Mouse (Mus musculus): ENCODE data around the gene Palld.

Gene Palld

DNA sequence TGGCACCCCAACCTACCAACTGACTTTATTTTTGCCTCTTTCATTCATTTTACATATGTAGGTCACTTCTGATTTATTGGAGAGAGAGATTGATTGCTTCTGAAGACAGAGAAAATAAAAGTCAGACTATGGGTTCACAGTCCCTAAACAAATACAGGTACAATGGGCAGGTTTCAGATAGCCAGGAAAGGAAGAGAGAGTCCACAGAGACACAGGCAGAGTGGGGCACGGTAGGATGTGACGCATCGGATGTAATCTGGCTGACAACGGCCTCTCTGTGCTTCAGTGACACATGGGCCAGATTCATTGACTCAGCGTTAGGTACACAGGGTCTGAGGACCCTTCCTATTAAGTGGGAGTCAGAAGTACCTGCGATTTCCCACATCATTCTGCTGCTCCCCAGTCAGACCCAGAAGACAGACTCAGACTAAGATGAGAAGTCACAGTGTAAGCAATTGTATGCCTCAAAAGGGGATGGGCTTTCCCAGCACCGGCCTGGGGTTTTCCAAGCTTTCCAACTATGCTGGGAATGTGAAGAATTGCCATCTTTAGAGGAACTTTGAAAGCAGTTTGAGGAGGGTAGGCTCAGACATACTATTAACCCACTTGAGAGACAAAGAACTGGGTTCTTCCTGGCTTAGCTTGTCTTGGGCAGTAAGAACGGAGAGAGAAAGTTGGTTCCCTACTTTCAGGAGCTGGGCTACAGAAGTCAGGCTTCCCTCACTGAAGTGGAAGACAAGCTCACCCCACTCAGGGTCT, 329.1 kb downstream of the Palld start:
- no peak for TF ChIP-seq GATA4 (IDR thresholded peaks at IDR 0.05; ENCODE audit: insufficient replicate concordance, low read length)

DNA sequence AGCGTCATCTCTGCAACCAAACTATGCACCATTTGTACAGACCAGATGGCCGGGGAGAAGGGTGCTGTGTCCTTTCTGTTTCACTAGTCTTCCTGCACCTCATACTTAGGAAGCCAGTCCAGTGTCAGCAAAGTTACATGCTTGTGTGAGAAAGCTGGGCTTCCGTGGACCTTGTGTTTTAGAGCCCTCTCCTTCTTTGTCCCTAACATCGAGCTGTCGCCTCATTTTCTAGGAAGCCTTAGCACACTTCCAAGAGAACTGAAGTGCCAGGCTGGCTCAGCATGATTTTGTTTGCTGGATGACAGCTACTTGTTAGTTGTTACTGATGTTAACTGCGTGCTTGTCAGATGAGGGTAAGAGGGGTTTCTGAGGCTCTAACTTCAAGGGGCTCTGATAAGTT, 329.8 kb downstream of the Palld start:
- TF ChIP-seq GATA4 (IDR thresholded peaks at IDR 0.05; ENCODE audit: insufficient replicate concordance, low read length), result no peak

DNA sequence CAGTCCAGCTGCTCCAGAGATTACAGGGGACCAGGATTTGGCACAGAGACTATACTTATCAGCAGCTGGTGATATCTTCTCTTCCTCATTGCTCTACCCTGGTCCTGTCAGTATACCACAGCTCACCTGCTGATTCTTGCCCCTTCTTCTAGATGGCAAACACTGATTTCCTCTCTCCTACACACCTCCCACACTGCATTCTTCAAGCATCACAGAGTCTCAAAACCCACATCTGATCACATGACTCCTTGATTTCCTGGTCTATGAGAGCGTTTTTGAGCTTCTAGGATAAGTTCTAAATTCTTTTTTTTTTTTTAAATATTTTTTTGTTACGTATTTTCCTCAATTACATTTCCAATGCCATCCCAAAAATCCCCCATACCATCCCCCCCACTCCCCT, 331.9 kb downstream of the Palld start:
- no peak for TF ChIP-seq GATA4 (IDR thresholded peaks at IDR 0.05; ENCODE audit: insufficient replicate concordance, low read length)

DNA sequence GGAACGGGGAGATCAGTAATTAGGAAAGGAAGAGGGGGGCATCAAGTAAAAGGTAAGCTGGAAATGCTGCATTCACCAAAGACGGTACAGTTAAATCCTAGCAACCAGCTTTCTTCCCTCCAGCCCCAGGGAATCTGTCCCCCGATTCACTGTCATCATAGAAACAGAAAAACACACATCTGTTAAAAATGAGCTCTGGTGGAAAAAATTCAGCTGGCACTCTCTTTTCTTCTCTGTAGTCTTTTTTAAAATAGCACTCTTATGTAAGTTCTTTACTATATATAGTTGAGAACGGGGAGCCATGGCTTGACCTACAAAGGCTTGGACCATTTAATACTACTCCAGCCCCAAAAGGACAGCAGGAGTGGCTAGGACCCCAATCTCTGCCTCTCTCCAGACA, 332.8 kb downstream of the Palld start:
- TF ChIP-seq GATA4 (IDR thresholded peaks at IDR 0.05; ENCODE audit: insufficient replicate concordance, low read length), result no peak

DNA sequence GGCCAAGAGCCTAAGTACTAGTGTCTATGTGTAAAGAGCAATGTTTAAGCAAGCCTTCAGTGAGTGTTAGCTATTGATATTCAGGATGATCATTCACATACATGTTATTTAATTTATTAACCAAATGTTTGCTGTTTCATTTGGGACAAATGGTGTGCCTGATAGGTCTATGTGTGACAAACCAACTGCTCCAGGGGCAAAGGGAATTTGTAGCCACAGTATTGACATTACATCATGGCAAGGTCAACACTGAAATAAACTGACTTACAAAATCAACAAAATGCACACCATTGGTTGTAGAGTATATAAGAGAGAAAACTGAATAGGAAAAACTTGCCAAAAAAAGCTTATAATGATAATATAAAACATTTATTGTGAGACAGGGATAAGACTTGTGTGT, 333.3 kb downstream of the Palld start:
- TF ChIP-seq GATA4 (IDR thresholded peaks at IDR 0.05; ENCODE audit: insufficient replicate concordance, low read length), result no peak

DNA sequence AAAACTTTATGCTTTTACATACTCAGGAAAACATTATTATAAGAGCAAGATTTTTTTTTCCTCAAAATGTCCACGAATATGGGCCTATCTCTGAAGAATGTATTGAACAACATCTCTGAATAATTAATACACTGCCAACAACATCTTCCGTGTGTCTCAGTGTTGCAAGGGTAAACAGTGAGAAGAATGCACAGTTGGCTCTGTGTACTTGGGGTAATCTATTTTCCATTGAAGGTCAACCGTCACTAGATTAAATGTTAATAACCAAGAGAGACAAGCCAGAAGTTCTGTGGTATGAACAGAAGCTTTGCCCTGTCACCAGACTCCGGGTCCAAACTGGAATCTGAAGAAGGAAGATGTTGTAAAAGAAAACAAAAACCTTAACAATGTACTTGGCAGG, 339.1 kb downstream of the Palld start:
- TF ChIP-seq GATA4 (IDR thresholded peaks at IDR 0.05; ENCODE audit: insufficient replicate concordance, low read length), result no peak

DNA sequence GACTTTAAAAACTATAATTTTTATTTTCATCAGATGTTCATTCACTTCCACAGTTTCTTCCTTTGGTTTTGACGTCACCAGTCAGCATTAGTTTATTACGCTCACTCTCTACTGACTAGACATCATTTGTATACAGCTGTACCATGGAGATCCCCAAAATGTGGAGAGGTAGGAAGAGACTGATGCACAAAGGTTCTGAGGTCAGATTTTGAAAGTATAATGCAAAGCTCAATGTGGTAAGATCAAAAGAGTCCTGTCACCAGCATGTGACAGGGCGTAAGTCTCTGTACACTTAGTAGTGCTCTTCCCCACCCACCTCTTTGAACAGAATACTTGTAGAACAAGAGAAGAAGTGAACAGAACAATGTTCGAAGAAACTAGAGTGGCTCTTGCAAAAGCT, 339.9 kb downstream of the Palld start:
- TF ChIP-seq GATA4 (IDR thresholded peaks at IDR 0.05; ENCODE audit: insufficient replicate concordance, low read length), result no peak

DNA sequence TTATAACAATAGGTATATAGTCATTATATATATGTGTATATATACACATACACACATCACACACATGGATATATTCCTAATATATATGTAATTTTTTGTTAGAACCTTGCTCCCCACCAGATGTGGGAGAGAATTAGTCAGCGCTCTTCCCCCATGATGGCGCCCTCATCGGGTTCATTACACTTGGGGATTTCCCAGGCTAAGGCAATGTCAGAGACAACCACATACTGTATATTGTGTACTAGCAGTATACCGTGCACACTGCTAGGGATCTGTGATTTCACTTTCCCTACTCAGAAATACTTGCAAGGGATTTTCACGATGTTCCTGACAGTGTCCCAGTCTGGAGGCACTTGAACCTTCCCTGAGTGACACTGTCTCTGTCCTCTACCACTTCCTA, 341.3 kb downstream of the Palld start:
- no peak for TF ChIP-seq GATA4 (IDR thresholded peaks at IDR 0.05; ENCODE audit: insufficient replicate concordance, low read length)

DNA sequence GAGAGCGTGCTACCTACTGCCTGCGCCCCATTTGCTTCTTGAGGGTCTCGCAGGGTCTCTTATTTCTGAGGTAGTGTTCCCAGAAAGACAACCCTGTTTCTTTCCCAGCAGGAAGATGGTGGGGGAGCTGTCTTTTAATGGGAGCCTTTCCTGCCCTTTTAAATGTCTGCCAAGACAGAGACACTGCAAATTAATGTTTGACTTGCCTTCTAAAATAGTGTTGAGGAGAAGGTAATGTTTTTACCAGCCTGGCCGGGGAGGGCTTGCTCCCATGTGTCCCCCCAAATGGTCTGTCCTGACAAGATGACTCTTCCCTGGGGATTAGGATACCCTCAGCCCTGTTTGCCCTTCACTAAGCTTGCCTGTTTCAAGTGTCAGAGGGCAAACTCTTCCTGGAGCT, 342.5 kb downstream of the Palld start:
- no peak for TF ChIP-seq GATA4 (IDR thresholded peaks at IDR 0.05; ENCODE audit: insufficient replicate concordance, low read length)

DNA sequence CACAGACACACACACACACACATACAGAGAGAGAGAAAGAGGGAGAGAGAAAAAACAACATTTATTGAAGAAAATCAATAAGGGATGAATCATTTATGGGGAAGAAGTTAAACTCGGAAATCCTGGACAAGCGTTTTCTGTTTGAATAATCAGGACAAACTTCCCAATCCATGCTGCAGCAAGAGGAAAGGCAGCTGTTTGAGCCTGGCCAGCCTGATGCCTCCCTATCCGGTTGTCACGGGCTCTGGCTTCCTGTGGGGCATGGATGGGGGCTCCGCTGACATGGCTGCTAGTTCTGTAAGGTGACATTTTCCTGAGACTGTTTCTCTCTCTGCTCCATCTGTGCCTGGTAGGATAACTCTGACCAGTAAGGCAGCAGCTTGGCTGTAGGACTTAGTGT, 343.0 kb downstream of the Palld start:
- no peak for TF ChIP-seq GATA4 (IDR thresholded peaks at IDR 0.05; ENCODE audit: insufficient replicate concordance, low read length)

DNA sequence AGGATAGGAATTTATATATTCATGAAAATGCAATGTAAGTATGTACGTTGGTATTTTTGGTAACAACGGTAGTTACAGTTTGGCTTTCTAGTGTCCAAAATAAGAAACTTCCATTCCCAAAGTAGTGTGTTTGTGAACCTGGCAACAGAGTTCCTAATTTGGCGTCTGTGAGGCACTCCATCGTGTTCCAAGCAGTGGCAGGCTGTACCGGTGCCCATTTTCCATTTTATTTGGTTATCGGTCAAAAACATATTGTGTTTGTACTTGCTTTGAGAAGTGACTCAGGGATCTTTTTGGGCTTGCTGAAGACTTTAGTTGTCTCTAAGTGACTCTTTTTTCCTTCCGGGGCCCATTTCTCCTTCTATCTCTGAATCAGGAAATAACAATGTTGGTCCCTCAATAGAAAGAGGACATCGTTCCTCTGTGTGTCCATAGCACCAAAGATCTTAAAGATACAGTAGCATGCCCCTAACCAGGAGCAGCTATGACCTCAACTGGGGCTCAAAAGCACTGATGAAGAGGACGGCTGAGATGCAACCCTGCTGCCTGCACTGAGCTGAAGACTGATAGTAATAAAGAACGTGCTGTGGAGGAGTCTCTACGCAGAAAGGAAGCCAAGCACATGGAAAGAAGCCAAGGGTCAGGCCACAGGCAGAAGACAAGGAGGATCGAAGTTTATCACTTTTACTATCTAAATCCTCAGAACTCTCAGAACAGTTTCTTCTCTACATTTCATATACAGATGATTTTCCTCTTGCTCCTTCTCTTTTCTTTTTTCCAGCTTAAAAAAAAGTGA, 344.2 kb downstream of the Palld start:
- TF ChIP-seq GATA4 (IDR thresholded peaks at IDR 0.05; ENCODE audit: insufficient replicate concordance, low read length), result 0 out of 2 replicates have a peak, but pooled peaks have one; percentile 4

DNA sequence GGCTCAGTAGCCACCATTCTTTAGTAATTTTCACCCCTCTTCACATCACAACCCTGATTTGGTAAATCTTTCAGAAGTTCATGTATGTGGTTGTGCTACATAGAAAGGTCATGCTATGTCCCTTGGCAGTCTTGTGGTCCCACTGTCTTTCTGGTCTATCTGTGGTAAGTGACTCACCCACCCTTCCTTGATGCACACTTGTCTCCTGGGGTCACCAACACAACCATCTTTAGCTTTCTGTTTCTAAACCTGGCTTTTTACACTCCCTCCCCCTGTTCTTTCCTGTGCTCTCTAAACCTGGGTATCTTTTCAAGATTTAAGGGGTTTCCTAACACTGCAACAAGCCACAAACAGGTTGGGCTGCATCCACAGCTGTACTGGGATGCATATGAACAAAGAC, 345.5 kb downstream of the Palld start:
- TF ChIP-seq GATA4 (IDR thresholded peaks at IDR 0.05; ENCODE audit: insufficient replicate concordance, low read length), result no peak

DNA sequence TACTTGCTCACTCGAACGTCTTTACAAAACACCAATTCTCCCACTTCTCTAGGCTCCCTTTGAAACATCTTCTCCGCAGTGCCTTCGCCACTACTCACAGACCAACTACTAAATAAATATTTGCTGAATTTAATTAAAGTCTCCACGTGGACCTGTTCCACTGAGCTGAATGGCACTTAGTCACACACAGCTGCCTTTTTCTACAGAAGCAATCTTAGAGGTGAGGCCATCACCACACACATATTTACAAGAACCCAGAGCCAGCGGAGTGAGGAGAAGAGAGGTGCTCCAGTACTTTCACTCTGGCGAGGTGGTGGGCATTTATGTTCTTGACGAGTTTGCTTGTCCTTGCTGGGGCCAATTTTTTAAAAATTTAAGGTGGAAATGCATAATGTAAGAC, 346.3 kb downstream of the Palld start:
- no peak for TF ChIP-seq GATA4 (IDR thresholded peaks at IDR 0.05; ENCODE audit: insufficient replicate concordance, low read length)

DNA sequence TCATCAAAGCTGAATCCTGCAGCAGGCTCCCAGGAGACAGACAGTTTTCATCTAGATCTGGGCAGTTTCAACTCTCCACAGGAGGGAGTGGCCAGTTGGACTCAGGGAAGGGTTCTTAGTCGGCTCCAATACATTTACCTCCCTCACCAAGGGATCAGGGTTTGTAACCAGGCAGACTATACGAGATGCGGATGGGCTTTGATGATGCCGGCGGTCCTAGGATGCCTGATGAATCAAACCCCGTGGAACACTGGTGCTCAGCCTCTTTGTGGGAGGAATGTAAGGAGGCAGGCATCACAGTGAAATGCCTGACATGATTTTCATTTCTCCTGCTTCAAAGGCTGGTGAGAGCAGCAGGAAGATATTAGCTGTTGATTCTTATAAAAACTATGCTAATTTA, 347.1 kb downstream of the Palld start:
- TF ChIP-seq GATA4 (IDR thresholded peaks at IDR 0.05; ENCODE audit: insufficient replicate concordance, low read length), result no peak

DNA sequence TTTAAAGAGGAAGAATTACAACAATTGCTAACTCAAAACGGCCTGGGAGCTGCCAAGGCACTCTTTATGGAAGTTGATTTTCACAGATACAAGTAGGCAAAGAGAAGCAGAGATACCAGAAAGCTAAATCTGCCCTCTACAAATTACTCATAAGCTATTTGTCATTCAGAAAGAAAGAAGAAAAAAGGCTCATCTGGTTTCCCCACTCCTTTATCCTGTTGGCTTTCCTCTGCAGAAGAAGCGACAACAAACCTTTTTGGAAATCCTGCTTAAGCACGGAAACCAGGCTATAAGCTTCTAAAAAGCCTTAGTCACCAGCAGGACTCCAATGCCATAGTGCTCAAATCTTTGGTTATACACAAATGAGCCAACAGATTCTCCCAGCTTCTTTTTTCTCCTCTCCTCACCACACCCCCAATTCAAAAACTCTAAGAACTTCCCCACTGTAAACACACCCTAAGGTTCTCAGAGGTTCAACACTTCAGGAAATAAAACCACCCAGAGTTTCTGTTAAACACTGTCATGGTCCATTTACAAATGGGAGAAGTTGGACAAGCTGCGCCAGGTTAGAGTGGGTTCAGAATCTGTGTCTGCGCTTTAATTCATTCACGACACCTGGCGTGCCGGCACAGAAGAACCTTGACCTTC, 349.6 kb downstream of the Palld start:
- no peak for TF ChIP-seq GATA4 (IDR thresholded peaks at IDR 0.05; ENCODE audit: insufficient replicate concordance, low read length)

DNA sequence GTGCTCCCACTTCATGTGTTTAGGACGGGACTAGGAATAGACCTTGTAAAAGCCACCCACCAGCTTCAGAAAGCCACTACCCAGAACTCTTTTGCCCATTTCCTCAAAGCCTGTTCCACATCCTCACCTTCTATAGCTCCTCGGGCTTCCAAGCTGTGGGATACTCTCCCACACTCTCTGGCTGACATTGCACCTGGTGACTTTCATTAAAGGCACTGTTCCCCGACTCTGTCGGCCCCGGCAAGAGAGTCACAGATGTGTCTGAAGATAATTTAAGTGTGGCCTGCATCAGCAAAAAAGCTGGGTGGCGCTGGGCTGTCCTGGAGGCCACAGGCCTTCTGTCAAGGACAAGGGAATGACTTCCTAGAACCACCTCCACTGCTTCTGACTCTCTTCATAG, 350.3 kb downstream of the Palld start:
- TF ChIP-seq GATA4 (IDR thresholded peaks at IDR 0.05; ENCODE audit: insufficient replicate concordance, low read length), result no peak

All from liver, adult (tissue).